11 mouse cellular contexts compared by ENCODE assay signal in genomic region chr10:100127837-100128743, GRCm38 (mm10).
DNase-seq lines count a peak whose midpoint lies in the region; ATAC-seq and TF ChIP-seq lines count a peak whose summit lies in the region.
"Had no signal": no experiment of that assay in that cellular context is flagged by ENCODE, and none has a peak within 500 bp of the region (broad histone marks: within the 10 kb centered on the region; RNA-seq: fewer than 3 reads in every experiment).

No protein-coding gene starts in this region.

- ATAC-seq in hindbrain, embryonic 12.5 days (ENCODE audit: low FRiP score): peak; percentile 95
- peak; percentile 90 for ATAC-seq in midbrain, embryonic 12.5 days (ENCODE audit: low FRiP score, low read depth)

- TF ChIP-seq CTCF in kidney, adult 2 months (conservative IDR thresholded peaks at IDR 0.05; ENCODE audit: insufficient read depth, insufficient read length, low read depth, low read length): no peak

- H3K27ac ChIP-seq in hindbrain, embryonic 12.5 days: peak overlapping the region; percentile 71
- peak overlapping the region; percentile 58 for H3K27ac ChIP-seq in midbrain, embryonic 12.5 days (replicated peaks)
- no peak overlapping the region for H3K27ac ChIP-seq in kidney, adult 2 months (ENCODE audit: insufficient read depth, low read depth, low read length)
- H3K27ac ChIP-seq: embryonic facial prominence, embryonic 13.5 days had no signal

- no peaks in the 10 kb centered on the region for H3K27me3 ChIP-seq in hindbrain, embryonic 12.5 days
- no peaks in the 10 kb centered on the region for H3K27me3 ChIP-seq in midbrain, embryonic 12.5 days
- H3K27me3 ChIP-seq in kidney, adult 2 months (replicated peaks; ENCODE audit: control insufficient read depth, insufficient read depth, low read length): no peaks in the 10 kb centered on the region
- H3K27me3 ChIP-seq: embryonic facial prominence, embryonic 13.5 days had no signal

- peaks cover 7% of the 10 kb centered on the region for H3K4me1 ChIP-seq in hindbrain, embryonic 12.5 days
- H3K4me1 ChIP-seq in midbrain, embryonic 12.5 days: peaks cover 10% of the 10 kb centered on the region; the same call in 1 of the 2 replicates
- H3K4me1 ChIP-seq in kidney, adult 2 months (ENCODE audit: control insufficient read depth, insufficient read depth, low read length): no peaks in the 10 kb centered on the region
- H3K4me1 ChIP-seq: embryonic facial prominence, embryonic 13.5 days had no signal

- no peaks in the 10 kb centered on the region for H3K36me3 ChIP-seq in hindbrain, embryonic 12.5 days
- H3K36me3 ChIP-seq in midbrain, embryonic 12.5 days: no peaks in the 10 kb centered on the region
- H3K36me3 ChIP-seq in kidney, adult 2 months (ENCODE audit: control insufficient read depth, insufficient read depth, low read length): no peaks in the 10 kb centered on the region
- H3K36me3 ChIP-seq: embryonic facial prominence, embryonic 13.5 days had no signal

- no peak overlapping the region for H3K4me3 ChIP-seq in hindbrain, embryonic 12.5 days
- 0 out of 2 replicates have a peak overlapping the region, but pooled peaks have one; percentile 9 for H3K4me3 ChIP-seq in midbrain, embryonic 12.5 days
- H3K4me3 ChIP-seq in kidney, adult 2 months (ENCODE audit: insufficient read depth, low read depth, low read length): no peak overlapping the region
- H3K4me3 ChIP-seq: embryonic facial prominence, embryonic 13.5 days had no signal

- no peaks in the 10 kb centered on the region for H3K9me3 ChIP-seq in hindbrain, embryonic 12.5 days (replicated peaks)
- no peaks in the 10 kb centered on the region for H3K9me3 ChIP-seq in midbrain, embryonic 12.5 days
- H3K9me3 ChIP-seq: embryonic facial prominence, embryonic 13.5 days had no signal

- DNase-seq in thymus, postnatal 4 days: peak; percentile 8
- DNase-seq in thymus, postnatal 36 days: no peak
- DNase-seq in frontal cortex, postnatal 25 days (ENCODE audit: low spot score in 2 of 2): no peak
- DNase-seq in MN1 (ENCODE audit: low spot score) (no peak), liver (no peak)
- no peak for DNase-seq in kidney, adult 2 months

- WGBS in hindbrain, embryonic 12.5 days: 35% methylated on average over 23 of the region's 23 CpGs
- WGBS in midbrain, embryonic 12.5 days: 30% methylated on average over 23 of the region's 23 CpGs
- WGBS in kidney, adult 2 months: 71% methylated on average over 23 of the region's 23 CpGs

- no peak for TF ChIP-seq POLR2A in kidney, adult 2 months (IDR thresholded peaks at IDR 0.05; ENCODE audit: low read depth, low read length)

- H3K4me2 ChIP-seq in hindbrain, embryonic 12.5 days (replicated peaks): peak overlapping the region; percentile 42
- peak overlapping the region; percentile 34 for H3K4me2 ChIP-seq in midbrain, embryonic 12.5 days (replicated peaks)
- H3K4me2 ChIP-seq: embryonic facial prominence, embryonic 13.5 days; heart, embryonic 11.5 days; liver, embryonic 11.5 days had no signal

- H3K9ac ChIP-seq in hindbrain, embryonic 12.5 days: no peak overlapping the region
- no peak overlapping the region for H3K9ac ChIP-seq in midbrain, embryonic 12.5 days (replicated peaks)
- H3K9ac ChIP-seq: embryonic facial prominence, embryonic 13.5 days had no signal
